Mouse (Mus musculus) neural tube, embryonic 14.5 days (tissue): ENCODE results near the gene Krtap27-1. TPM values are rescaled to one million over a fixed set of nuclear protein-coding genes. Genes with fewer than 3 reads are reported as not detected.

ENCODE experiments used
- ATAC-seq: fragments of 200-750 bp; cut with Nextera tagmentation; 2 replicates; pipeline ENCODE4 v1.8.0; 2017; ENCODE audit warnings: low read depth, mild to moderate bottlenecking, moderate TSS enrichment, moderate library complexity
- H3K27ac ChIP-seq: fragments of 300-500 bp; sonication (generic); 2 replicates; pipeline ENCODE4 v1.5.1; 2014; ENCODE audit warnings: low read depth, mild to moderate bottlenecking, control low read depth, low read length, moderate library complexity, mixed read lengths
- H3K27me3 ChIP-seq: fragments of 300-500 bp; sonication (generic); 2 replicates; pipeline ENCODE4 v1.6.1; 2014; ENCODE audit warnings: low read length; ENCODE audit not compliant: control insufficient read depth, insufficient read depth
- H3K36me3 ChIP-seq: fragments of 300-500 bp; sonication (generic); 2 replicates; pipeline ENCODE4 v1.6.1; 2014; ENCODE audit warnings: low read length, mixed read lengths; ENCODE audit not compliant: control insufficient read depth, insufficient read depth
- H3K4me1 ChIP-seq: fragments of 300-500 bp; sonication (generic); 2 replicates; pipeline ENCODE4 v1.6.1; 2014; ENCODE audit warnings: low read length; ENCODE audit not compliant: control insufficient read depth, insufficient read depth
- H3K4me2 ChIP-seq: fragments of 300-500 bp; sonication (generic); 2 replicates; pipeline ENCODE4 v1.6.1; 2014; ENCODE audit warnings: mild to moderate bottlenecking, low read depth, low read length, control low read depth
- H3K4me3 ChIP-seq: fragments of 300-500 bp; sonication (generic); 2 replicates; pipeline ENCODE4 v1.5.1; 2014; ENCODE audit warnings: low read depth, low read length, control low read depth, mixed read lengths
- H3K9ac ChIP-seq: fragments of 300-500 bp; sonication (generic); replicated peaks from 2 replicates; pipeline ENCODE4 v1.6.1; 2014; ENCODE audit warnings: low read depth, mild to moderate bottlenecking, control low read depth, low read length, mixed read lengths
- H3K9me3 ChIP-seq: fragments of 300-500 bp; sonication (generic); 2 replicates; pipeline ENCODE4 v1.6.1; 2016; ENCODE audit warnings: low read length; ENCODE audit not compliant: control insufficient read depth
- WGBS: fragments of 180-500 bp; shearing (Covaris S2); extraction: QIAGEN DNeasy Blood & Tissue Kit; methylation state at CpG from one replicate; pipeline ENCODE4 v1.1.7; 2014; 5-methylcytosine and 5-hydroxymethylcytosine counted together
- polyA plus RNA-seq: library from polyadenylated mRNA; unstranded; fragments of >200 nt; fragmentation: Nextera tagmentation; extraction: Ambion mirVana; gene quantifications from 2 replicates; pipeline ENCODE4 v1.2.1, GENCODE M21; 2014

Krtap27-1 gene
- not detected in 2 replicates for polyA plus RNA-seq

DNA sequence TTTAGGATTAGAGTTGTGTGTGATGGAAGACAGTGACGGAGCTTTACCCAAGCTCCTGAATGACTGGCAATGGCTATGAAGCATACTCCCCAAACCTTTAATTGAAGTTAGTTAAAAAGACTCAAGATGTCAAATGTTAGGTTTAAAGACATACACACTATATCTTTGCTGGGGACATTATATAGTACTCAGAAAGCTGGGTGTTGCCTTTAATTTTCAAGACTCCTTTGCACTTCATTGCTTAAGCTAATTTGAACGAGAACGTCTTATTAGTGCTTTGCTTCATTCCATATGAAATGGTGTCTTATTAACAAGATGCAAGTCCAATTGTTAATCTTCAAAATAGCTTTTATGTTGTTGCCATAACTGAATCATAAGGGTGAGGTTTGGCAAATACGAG lies at the start of gene Krtap27-1:
TSS of gene Krtap27-1 (minus strand) at position 101 of the 400 bp plus-strand sequence.
- no peaks in the 10 kb centered on the region for H3K9me3 ChIP-seq
- 94% methylated on average over 4 of the region's 4 CpGs for WGBS
- no peak for ATAC-seq

DNA sequence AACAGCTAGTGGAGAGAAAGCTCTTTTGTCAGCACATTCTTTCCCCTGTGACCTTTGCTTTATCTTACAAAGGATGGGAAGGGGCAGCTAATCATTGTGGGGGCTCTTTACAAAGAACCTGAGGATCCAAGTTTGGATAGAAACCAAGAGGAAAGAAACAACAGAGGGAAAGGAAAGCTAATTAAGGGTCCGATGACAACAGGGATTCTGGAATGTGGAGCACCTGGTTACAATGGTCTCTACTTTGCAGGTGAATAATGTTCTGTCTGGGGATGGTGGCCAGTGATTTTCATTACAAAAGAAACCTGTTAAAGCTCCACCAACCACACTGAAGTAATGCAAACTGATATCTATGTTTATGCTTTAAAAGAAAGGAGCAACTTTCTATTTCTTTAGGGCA lies 48.6 kb upstream of the Krtap27-1 start:
- WGBS: 19% methylated on average over 1 of the region's 1 CpGs
- no peak for ATAC-seq

More for the DNA sequence above, at the start of gene Krtap27-1:
- Histone ChIP-seq H3K4me1 (no peaks in the 10 kb centered on the region), H3K27me3 (no peaks in the 10 kb centered on the region), H3K4me3 (no peak within 1 kb of the TSS), H3K9ac (no peak within 1 kb of the TSS), H3K36me3 (no peaks in the 10 kb centered on the region), H3K4me2 (no peak within 1 kb of the TSS), H3K27ac (no peak within 1 kb of the TSS)

DNA sequence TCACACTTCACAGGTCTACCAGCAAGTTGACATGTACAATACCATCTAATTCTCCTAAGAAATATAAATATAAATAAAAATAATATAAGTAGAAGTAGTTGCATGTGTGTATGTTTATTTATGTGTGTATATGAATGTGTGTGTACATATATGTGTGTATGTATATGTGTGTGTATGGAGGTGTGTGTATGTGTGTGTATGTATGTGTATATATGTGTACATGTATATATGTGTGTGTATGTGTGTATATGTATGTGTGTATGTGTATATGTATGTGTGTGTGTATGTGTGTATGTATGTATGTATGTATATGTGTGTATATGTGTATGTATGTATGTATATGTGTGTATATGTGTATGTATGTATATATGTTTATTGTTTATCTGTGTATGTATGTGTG lies 45.1 kb upstream of the Krtap27-1 start:
- no peak for ATAC-seq
- Histone ChIP-seq H3K27ac (no peak overlapping the region), H3K4me1 (no peaks in the 10 kb centered on the region)

More for the DNA sequence above, 48.6 kb upstream of the Krtap27-1 start:
- H3K4me2 ChIP-seq: no peak overlapping the region
- H3K9me3 ChIP-seq: no peaks in the 10 kb centered on the region
- no peaks in the 10 kb centered on the region for H3K27me3 ChIP-seq
- H3K4me1 ChIP-seq: 0 out of 2 replicates have a peak, but pooled peaks cover 3% of the 10 kb centered on the region
- H3K36me3 ChIP-seq: no peaks in the 10 kb centered on the region
- no peak overlapping the region for H3K4me3 ChIP-seq
- no peak overlapping the region for H3K9ac ChIP-seq
- no peak overlapping the region for H3K27ac ChIP-seq

DNA sequence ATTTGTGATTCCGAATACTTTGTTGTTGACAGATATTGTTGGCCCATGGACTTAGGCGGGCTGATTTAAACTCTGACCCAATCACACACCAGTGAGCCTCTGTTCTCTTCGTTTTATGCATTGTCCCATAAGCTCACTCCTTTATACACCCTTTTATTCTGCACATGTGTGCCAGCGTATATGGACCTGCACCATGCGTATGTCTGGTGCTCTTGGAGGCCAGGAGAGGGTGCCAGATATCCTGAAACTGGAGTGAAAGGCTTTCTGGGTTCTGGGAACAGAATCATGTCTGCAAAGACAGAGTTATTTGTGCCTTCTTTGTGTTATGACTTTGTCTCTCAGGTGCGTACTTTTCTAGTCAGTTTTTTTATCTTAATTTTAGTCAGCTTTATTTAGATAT lies 39.8 kb upstream of the Krtap27-1 start:
- Histone ChIP-seq H3K36me3 (no peaks in the 10 kb centered on the region), H3K4me1 (no peaks in the 10 kb centered on the region), H3K4me3 (no peak overlapping the region), H3K9ac (no peak overlapping the region), H3K27me3 (no peaks in the 10 kb centered on the region), H3K4me2 (no peak overlapping the region), H3K9me3 (no peaks in the 10 kb centered on the region), H3K27ac (no peak overlapping the region)
- 81% methylated on average over 6 of the region's 6 CpGs for WGBS
- peak; percentile 28; the same call in 1 of the 2 replicates for ATAC-seq

More for the DNA sequence above, 45.1 kb upstream of the Krtap27-1 start:
- H3K4me2 ChIP-seq: no peak overlapping the region
- H3K9ac ChIP-seq: no peak overlapping the region
- H3K36me3 ChIP-seq: no peaks in the 10 kb centered on the region
- no peaks in the 10 kb centered on the region for H3K27me3 ChIP-seq
- no peaks in the 10 kb centered on the region for H3K9me3 ChIP-seq
- no peak overlapping the region for H3K4me3 ChIP-seq

DNA sequence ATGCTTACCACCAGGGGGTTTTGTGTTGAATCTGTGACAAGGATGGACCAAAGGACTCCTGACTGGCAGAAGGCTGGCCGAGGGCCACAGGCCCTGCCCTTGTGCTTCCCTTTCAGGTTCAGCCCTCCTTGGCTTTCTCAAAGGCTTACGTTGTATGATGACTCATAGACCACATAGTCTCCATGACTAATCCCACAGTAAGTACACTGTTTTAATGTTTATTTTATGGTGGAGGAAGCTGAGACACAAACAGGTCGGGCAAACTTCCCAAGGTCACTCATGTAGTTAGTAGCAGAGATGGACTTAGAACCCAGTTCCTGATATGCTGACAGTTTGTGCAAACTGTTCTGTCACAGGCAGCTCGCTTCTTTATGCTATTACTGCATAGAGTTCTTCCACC lies 39.3 kb upstream of the Krtap27-1 start:
- no peak for ATAC-seq
- 86% methylated on average over 4 of the region's 4 CpGs for WGBS

DNA sequence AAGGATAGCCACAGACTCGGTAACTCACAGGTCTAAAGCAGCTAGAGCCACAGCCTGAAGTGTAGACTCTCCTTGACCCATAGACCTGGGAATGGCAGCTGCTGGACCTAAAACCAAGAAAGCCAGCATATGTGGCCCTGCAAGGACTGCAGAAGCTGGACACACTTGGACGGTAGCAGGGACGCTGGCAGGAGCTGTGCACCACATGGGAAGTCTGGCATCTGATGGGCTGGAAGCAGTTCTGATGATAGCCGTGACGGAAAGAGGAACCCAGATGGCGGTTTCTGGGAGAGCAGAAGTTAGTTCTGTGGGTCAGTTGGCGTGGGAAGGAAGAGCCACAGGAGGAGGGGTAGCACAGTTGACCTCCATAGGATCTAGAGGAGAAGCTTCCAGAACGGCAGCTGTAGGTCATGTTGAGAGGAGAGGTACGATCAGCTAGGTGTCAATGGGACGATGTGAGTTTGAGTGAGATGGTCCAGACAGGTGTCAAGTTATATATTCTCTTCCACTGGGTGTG lies 36.1 kb upstream of the Krtap27-1 start, which contains the start of gene 2310061N02Rik:
TSS of gene 2310061N02Rik (minus strand) at position 467 of the 517 bp plus-strand sequence.
- ATAC-seq: no peak
- Histone ChIP-seq H3K4me3 (no peak within 1 kb of the TSS), H3K27me3 (no peaks in the 10 kb centered on the region), H3K9ac (no peak within 1 kb of the TSS), H3K27ac (no peak within 1 kb of the TSS), H3K4me1 (no peaks in the 10 kb centered on the region), H3K36me3 (no peaks in the 10 kb centered on the region), H3K4me2 (no peak within 1 kb of the TSS), H3K9me3 (no peaks in the 10 kb centered on the region)
- WGBS: 93% methylated on average over 10 of the region's 10 CpGs

More for the DNA sequence above, 39.3 kb upstream of the Krtap27-1 start:
- Histone ChIP-seq H3K36me3 (no peaks in the 10 kb centered on the region), H3K4me3 (no peak overlapping the region), H3K4me2 (no peak overlapping the region), H3K9ac (no peak overlapping the region), H3K9me3 (no peaks in the 10 kb centered on the region), H3K27ac (no peak overlapping the region), H3K4me1 (no peaks in the 10 kb centered on the region), H3K27me3 (no peaks in the 10 kb centered on the region)

DNA sequence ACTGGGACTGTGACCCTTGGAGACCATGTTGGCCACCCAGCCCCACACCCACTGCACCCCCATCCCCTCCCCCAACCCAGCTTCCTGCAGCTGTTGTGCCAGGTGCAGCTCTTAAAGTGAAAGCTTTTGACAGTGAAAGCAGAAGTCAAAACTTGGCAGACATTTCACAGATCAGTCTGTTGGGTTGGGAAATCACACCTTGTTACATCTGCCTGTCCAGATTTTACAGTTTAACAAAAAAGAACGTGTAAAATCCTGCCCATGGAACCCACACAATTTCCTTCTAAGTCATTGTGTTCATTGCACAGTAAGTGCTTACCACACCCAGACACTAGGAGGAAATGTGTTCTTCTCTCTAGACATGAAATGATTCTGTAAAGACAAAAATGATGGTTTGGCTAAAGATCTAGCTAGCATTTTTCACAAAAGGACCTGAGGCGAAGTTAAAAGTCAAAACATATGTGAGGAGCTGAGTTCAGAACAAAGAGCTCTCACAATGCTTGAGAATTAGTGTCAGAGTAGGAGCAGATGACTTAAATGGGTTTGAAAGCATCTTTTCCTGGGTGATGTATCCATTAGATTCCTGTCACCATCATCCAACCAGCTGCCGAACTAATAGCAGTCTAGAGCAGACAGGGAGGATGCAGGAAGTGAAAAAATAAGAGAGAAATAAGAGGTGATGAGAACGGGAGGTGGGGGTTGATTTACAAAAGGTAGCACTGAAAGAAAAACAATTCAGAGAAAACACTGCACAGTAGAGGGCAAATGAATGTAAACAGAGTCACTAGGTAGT lies 29.8 kb upstream of the Krtap27-1 start:
- no peaks in the 10 kb centered on the region for H3K4me1 ChIP-seq
- no peak for ATAC-seq
- H3K27ac ChIP-seq: no peak overlapping the region
- WGBS: 69% methylated on average over 4 of the region's 4 CpGs
- H3K9me3 ChIP-seq: no peaks in the 10 kb centered on the region
- no peak overlapping the region for H3K4me2 ChIP-seq
- H3K4me3 ChIP-seq: no peak overlapping the region
- no peak overlapping the region for H3K9ac ChIP-seq
- no peaks in the 10 kb centered on the region for H3K27me3 ChIP-seq
- H3K36me3 ChIP-seq: no peaks in the 10 kb centered on the region

DNA sequence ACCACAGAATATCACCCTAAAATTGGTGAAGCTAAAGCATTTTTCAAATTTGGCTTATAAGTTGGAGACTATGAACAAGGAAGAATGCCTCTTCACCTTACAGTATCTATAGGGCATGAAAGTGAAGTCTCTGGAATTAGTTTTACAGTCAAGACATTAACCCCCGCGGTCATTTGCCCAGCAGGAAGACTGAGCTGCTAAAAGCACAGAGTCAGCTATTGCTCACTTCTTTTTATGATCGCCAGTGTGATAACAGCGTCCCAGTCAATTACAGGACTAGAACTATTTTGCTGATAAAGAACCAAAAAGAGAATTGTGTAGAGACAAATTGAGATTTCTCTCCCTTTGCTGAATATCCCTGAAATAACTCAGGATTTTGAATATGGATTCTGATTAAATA lies 24.8 kb upstream of the Krtap27-1 start:
- Histone ChIP-seq H3K4me3 (no peak overlapping the region), H3K9me3 (no peaks in the 10 kb centered on the region), H3K27ac (no peak overlapping the region), H3K9ac (no peak overlapping the region), H3K4me2 (no peak overlapping the region), H3K4me1 (no peaks in the 10 kb centered on the region), H3K36me3 (no peaks in the 10 kb centered on the region), H3K27me3 (no peaks in the 10 kb centered on the region)
- no peak for ATAC-seq
- 64% methylated on average over 4 of the region's 4 CpGs for WGBS

DNA sequence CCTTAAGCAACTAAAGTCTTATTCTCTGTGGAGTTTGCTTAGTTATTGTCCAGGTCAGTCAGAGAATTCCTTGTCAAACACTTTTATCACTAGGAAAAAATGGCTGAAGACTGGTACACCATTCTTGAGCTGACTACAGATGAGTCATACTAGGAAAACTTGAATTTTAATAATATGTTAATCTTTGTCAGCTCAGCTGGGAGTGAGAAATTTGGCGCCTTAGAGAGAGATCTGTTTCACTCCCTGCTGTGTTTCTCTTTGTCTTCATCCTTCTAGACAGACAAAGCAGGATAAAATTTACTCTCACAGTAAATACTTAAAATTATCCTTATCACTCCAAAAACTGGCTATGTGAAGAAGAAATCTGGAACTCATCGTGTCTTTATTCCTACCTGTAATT lies 9.8 kb upstream of the Krtap27-1 start:
- H3K27ac ChIP-seq: no peak overlapping the region
- ATAC-seq: no peak
- no peak overlapping the region for H3K4me2 ChIP-seq
- no peak overlapping the region for H3K4me3 ChIP-seq
- H3K9ac ChIP-seq: no peak overlapping the region
- no peaks in the 10 kb centered on the region for H3K27me3 ChIP-seq
- no peaks in the 10 kb centered on the region for H3K9me3 ChIP-seq
- WGBS: 43% methylated on average over 2 of the region's 2 CpGs
- H3K36me3 ChIP-seq: no peaks in the 10 kb centered on the region
- no peaks in the 10 kb centered on the region for H3K4me1 ChIP-seq
